Mouse (Mus musculus): ENCODE measurements around the gene Rab44.
"Not testable (repeated sequence)": the region's sequence is repeated elsewhere in the genome, so short reads cannot be mapped to it uniquely, and the experiment has no call there.

The Rab44 gene

DNA sequence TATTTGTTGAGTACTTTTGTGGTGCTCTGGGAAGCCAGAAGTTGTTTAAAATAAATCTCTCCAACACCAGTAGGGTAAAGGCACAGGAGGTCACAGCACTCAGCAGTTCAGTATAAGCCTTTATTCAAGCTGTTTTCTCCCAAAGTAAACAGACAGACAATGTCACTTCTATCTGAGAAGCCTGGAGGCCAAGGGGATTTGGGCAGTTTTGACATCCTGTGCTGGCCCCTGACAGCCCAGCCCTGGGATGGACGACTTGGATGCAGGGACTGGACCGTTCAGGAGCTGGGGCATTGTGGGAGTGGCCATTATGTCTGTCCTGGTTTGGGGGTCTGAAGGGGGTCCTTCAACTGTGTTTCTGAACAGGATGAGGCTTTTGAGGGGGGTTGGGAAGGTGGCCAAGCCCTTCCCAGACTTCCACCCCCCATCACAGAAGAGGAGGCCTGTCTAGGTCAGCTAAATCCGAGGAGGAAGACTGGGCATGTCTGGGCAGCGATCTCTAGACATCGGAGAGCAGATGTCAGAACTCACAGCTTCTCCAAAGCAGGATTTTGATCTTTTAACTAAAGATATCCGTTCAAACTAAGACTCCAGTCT, 22.5 kb upstream of the Rab44 start:
- no peak for DNase-seq

DNA sequence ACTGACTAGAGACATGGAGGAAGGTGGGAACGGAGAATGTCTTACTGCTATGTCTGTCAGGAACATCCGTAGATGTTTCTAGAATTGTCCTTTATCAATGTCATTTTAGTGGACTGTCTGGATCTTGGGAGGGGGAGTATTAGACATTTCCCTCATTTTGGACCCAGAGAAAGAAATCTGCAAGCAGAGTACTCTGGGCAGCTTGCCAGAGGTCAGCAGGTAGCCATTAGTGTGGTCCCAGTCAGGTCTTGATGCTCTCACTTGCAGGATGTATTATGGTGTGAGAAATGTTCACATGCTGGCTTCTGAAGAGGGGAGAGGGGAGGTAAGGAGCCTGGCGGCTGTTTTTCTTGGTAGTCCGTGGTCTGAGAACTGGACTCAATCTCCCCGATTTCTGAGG, 21.4 kb upstream of the Rab44 start:
- no peak for DNase-seq

DNA sequence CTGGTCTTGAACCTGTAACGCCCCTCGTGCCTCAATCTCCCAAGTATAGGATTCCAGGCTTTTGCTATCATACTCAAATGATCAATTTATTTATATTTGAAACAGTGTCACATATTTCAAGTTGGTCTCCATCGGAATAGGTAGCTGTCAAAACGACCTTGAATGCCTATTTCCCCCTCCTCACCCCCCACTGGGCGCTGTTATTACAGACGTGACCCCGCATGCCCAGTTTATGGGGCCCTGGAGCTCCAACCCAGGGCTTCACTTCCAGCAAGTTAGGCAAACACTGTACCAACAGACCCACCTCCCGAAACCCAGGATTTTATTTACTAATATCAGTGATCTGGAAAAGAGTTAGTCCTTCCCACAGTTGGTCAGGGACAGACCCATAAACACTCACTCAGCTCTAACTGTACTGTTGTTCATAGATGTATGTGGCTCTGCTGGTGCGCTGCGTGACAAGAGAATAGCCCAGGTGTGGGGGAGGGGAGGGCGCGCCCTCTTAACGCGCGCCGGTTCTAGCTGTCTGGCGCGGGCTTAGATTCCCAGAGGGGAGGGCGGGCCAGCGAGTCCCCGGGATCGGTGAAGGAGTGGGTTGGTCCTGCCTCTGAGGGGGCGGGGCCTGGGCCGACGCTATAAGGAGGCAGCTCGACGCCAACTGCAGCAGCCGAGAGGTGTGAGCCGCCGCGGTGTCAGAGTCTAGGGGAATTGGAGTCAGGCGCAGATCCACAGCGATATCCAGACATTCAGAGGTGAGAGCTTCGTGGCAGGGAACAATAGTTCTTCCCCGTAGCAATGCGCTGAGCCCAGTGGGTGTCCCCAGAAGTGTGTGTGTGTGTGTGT, 20.6 kb upstream of the Rab44 start:
- DNase-seq, result peak; percentile 96

DNA sequence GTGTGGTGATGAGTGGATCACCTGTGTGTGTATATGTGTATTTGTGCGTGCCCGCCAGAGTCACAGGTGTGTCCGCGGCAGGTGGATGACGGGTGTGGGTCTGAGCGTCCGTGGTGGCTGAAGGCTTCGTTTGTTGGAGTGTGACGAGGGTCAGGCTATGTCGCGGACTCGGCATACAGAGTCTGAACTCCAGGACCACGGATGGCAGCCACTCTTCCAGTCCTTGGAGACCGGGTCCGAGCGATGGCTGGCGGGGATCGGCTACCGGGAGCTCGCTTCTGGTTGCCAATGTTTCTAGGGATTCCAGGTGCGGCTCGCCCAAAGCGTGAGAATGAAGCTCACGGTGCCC, 20.0 kb upstream of the Rab44 start:
- DNase-seq, result no peak

DNA sequence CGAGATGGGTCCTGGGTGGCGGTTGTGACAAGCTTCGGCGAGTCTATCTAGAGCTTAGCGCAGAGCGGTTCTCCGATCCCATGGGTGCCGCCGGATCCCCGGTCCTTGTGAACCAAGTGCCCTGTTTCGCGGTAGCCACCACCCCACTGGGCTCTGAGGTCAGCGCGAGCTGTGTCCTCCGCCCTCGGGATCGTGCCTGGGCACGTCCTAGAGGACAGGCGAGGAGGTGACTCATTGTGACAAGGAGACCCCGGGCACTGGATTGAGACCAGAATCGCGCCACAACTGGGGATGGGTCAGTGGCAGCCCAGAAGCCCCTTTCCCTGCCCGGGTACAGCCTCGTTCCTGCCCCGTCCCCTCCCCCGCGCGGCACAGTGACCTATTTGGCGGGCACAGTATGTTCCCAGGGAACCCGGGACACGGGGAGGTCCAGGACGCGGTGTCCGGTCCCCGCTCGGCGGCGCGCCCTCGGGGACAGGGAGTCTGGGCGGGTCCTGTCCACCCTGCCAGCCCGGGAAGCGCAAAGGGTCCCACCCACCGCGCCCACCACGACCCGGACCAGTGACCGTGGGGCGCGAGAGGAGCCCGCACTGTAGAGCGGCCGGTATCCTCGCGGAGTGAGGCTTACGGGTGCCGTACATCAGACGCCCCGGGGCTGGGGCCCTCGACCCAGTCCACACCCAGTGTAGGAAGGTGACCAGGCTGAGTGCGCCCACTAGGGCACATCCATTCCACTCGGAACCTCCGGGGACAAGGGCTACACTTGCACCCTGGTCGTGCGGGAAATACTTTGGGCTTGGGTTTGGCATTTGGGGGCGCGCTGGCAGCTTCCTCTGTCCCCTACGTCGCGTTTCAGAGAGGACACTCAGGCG, 19.4 kb upstream of the Rab44 start:
- DNase-seq, result peak; percentile 91

DNA sequence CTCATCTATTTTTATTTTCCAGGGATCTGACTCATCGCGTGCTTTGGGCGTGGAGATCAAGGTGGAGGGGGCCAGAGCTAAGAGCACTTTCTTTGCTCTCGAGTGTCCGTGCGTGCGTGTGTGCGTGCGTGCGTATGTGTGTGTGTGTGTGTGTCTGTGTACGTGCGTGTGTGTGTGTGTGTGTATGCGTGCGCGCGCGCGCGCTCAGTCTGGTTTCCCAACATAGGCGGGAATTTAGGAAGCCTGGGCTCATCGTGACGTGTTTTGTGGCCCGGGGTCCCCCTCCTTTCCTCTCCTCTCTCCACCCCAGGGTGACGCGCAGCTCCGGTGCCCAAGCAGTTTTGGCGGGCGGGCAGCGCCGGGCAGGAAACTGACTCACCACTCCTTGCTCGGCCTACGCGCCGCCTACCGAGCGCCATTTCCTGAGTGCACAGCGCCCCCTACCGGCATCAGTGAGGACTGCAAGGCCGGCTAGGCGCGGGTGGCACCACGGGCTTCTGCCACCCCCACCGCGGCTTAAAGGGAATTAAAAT, 18.7 kb upstream of the Rab44 start:
- DNase-seq, result peak; percentile 98

DNA sequence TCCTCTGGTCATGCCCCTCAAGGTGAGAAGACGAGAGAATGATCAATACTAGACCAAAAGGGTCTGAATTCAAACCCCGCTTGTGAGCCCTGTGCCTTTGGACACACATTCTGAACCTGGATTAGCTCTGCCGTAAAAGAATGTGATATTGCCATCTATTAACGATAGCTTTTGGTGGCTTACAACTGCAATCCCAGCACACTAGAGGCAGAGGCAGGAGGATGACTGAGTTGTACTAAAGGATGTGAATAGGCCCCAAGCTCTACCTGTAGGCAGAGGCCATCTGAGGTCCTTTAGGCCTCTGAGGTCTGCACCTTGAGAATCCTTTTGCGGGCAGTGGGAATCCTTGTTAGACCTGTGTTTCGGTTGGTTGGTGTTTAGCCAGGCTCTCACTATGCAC, 17.7 kb upstream of the Rab44 start:
- DNase-seq, result no peak

DNA sequence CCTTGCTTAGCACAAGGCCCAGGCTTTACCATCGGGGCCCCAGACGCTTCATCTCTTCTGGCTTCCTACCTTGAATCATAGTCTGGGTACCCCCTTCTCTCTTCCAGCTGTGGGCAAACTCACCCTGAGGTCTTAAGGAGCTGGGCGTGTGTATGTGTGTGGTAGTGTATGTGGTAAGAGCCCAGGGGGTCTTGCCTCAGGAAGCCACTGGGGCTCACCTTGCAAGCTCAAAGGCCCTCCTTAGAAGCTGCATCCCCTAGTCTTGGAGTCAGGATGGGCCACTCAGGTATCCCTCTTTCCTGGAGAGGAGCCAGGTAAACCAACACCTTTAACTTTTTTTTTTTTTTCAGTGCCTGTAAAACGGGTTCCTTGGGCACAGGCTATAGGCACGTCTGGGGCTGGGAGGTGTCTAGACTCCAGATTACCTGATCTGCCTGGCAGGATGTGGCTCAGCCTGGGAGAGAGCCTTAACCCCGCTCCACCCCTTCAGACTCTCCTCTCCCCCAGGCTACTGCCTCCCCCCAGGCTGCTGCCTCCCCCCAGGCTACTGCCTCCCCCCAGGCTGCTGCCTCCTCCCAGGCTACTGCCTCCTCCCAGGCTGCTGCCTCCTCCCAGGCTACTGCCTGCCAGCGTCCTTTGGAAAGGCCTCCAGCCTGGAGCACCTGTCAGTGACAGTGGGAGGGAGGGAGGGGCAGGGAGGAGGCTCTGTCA, 16.9 kb upstream of the Rab44 start:
- DNase-seq, result no peak

DNA sequence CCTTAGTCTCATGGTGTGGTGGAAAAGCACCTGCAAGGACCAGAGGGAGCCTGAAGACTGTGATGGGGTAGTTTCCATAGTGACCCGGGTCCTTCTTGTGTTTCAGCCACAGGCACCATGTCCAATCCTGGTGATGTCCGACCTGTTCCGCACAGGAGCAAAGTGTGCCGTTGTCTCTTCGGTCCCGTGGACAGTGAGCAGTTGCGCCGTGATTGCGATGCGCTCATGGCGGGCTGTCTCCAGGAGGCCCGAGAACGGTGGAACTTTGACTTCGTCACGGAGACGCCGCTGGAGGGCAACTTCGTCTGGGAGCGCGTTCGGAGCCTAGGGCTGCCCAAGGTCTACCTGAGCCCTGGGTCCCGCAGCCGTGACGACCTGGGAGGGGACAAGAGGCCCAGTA, 15.7 kb upstream of the Rab44 start:
- DNase-seq, result no peak

DNA sequence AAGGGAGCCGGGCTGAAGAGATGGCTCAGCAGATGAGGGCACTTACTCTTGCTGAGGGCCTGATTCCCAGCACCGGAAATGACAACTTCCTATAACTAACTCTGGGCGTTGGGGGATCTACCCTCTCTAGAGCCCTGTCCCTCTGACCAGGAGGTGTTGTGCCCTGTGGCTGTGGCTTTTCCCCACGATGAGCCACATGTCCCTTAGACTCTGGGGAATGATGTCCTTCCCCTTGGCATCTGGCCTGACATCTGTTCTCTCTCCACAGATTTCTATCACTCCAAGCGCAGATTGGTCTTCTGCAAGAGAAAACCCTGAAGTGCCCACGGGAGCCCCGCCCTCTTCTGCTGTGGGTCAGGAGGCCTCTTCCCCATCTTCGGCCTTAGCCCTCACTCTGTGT, 14.9 kb upstream of the Rab44 start:
- no peak for DNase-seq

DNA sequence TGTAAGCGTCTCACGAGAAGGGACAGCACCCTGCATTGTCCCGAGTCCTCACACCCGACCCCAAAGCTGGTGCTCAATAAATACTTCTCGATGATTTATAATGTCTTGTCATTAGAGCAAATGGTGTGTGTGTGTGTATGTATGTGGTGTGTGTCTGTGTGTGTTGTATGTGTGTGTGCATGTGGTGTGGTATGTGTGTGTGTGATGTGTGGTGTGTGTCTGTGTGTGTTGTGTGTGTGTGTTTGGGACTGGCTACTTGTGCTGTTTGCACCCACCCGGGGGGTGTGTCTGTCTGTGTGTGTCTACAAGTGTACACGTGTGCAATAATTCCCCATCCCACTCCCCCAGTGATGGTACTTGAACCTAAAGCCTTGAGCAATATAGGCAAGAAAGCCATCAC, 13.3 kb upstream of the Rab44 start:
- no peak for DNase-seq

DNA sequence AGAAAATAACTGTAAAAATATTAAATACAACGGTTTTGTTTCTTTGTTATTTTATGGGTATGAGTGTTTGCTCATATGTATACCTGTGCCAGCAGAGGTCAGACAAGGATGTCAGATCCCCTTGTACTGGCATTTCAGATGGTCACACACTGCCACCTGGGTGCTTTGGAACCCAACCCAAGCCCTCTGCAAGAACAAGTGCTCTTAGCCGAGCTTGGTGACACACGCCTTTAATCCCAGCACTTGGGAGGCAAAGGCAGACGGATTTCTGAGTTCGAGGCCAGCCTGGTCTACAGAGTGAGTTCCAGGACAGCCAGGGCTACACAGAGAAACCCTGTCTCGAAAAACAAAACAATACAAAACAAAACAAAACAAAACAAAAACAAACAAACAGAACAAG, 3.6 kb upstream of the Rab44 start:
- DNase-seq, result not testable (repeated sequence)

DNA sequence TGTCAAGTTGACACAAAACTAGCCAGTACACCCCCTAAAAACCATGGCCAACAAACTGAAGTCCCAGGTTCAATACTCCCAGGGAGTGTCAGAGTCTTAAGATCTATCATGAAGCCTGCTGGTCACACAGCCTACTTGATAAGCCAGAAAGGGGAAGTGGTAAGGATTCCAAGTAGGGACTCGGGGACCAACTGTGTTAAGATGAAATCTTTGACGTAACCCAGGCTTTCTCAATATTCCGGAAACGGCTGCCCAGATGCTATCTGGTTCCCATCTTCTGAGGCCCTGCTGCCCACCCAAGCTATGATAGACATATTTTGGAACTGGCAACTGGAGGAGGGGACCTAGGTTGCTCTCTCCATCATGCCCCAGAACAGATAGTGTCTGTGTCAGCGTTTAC, 2.6 kb upstream of the Rab44 start:
- peak; percentile 43 for DNase-seq

DNA sequence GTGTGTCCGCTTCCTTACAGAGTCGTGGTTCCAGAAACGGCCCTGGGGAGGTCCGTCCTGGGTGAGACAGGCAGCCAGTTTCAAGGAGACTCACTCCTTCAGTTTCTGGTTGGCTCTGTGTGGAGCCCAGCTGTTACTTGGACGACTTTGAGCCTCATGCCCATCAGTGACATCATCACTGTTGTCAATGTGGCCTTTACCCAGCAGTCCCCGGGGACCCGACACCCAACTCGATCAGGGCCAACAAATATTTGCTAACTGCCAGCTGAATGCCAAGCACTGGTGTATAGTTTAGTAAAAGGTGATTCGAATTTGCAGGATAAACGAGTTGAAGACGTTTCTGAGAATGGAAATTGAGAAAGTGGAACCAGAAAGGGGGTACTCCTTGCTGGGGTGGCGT, 2.1 kb downstream of the Rab44 start:
- no peak for DNase-seq

DNA sequence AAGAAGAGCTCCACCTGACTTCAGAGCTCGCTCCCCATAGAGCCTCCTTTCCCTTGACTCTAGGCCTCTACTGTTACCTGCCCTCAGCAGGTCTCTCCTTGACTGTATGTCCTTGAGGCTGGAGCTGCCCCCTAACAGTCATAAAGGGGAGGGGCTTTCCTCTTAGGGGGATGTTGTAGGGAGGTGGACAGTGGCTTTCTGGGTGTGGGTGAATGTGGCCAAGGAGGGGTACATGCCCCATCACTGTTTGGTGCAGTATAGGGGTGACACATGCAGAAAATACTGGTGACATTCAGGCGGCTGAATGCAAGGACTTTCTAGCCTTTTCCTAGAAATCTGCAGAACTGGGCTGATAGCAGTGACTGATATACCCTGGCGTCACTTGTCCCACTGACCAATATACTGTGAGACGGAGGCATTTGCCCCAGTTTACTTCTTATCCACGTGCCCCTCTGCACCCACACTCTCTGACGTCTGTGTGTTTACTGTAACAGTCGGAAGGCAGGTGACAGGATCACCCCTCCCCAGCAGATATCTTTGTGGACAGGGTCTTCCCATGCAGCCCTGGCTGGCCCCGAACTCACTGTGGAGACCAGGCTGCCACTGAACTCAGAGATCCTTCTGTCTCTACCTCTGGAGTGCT, 3.2 kb downstream of the Rab44 start:
- DNase-seq, result no peak

DNA sequence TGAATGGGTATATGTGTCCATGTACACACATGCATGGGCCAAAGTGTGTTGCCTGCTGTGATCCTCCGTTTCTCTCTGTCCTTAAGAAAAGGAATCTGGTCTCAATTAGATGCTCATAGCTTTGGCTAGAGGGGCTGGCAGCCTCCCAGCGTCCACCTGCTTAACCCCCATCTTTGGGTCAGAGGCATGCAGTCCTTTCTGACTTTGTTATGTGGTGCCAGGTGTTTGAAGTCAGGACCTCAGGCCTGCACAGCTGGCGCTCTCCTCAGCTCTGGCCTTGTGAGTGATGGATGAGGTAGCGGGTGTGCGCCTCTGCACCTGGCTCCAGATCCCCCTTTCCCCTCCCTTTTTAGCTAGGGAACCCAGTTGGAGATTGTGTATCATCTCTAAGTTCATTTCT, 4.1 kb downstream of the Rab44 start:
- no peak for DNase-seq

DNA sequence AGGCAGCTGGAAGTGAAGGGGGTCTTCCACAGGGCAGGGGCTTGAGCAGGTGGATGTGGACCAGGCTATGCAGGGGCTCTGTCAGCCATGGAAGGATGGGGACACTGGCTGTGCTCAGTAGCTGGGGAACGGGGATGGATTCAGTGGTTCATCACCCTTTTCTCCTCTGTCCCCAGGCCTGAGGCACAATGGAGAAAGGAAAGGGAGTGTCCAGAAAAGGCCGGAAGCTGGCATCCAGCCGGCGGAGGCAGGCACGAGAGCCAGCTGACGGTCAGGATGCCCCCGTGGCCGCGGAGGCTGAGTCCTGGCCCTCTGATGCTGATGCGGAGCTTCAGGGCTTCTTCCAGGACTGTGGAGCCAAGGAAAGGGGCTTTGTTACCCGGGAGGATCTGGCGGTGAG, 6.7 kb downstream of the Rab44 start:
- peak; percentile 73 for DNase-seq

DNA sequence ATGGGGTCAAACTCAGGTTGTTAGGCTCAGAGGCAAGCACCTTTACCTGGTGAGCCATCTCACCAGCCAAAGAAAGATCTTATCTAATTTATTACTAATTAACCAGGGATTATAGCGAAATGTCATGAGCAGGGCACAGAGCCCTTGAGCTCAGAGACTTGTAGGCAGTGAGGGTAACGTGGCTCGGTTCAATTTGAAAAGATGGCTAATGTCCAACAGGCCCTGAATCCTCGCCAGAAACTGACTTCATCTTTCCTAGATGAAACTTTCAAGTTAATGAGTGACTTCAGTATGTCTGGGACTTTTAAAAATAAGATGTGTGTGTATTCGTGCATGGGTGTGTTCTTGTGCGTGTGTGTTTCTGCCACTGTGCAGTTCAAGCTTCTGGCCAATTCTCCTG, 8.9 kb downstream of the Rab44 start:
- DNase-seq, result peak; percentile 58

DNA sequence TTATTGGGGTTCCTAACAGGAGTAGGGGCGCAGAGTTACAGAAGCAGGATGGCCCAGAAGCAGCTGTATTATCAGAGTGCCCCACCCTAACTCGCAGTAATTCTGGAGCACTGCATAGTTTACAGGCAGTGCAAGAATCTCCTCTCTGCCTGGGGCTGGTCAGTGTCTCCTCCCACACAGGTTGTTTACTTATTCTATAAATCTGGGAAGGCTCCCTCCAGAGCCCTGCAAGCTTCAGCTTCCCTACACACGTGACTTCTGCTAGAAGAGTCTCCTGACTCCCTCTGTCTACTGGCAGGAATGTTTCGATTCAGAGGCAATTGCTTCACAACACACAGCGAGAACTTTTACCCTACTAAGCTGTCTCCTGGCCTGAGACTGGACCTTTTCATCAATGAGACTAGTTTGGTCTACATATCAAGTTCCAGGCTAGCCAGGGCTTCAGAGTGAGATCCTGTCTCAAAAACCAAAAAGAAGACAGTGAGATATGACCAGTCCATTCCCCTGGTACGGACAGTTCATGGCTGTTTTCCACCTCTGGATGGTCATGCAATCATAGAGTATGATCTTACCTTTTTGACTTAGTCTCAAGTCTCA, 9.7 kb downstream of the Rab44 start:
- DNase-seq, result peak; percentile 70

DNA sequence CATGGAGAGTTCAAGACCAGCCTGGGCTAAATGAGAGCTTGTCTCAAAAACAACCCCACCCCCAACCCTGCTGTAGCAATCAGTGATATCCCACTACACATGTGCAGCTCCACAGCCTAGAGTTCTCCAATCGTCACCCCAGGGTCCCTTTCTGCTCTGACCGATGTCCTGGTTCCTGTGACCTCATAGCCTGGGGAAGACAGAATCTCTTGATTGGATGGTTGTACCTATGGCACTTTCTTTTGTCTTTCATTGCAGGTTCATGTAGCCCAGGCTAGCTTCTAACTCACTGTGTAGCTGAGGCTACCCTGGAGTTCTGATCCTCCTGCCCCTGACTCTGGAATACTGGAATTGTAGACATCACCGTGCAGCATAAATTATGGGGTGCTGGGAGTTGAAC, 12.6 kb downstream of the Rab44 start:
- DNase-seq, result no peak

DNA sequence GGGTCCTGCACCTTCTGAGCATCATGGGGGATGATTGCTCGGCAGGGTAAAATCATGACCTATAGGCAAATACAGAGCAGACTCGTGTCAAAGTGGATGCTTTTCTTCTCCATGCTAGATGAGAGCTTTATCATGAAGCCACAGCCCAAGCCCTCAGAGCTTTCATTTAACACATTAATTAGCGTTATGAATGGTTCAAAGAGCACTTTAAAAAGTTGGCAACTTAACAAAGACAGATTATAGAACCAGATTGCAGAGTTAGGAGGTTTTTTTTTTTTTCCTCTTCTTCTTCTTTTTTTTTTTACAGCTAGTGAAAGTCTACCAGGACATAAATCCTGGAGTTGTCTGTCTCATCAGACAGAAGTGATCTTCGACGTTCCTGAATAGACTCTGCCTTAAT, 15.4 kb downstream of the Rab44 start:
- DNase-seq, result no peak

DNA sequence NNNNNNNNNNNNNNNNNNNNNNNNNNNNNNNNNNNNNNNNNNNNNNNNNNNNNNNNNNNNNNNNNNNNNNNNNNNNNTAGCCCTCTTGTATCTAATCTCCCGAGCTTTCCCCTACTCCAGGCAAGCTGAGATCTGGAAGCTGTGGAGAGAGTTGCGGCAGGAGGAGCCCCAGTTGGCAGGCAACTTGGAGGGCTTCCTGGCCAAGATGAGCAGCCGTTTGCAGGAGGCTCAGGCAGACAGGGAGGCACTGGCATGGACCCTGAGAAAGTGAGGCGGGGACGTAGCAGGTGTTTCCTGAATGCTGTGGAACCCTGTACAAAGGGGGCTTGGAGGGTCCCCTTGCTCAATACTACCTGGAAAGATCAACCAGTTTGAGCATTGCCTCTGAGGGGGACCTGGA, 21.1 kb downstream of the Rab44 start:
- no peak for DNase-seq
